Mouse (Mus musculus) lung, postnatal 25 days (tissue): ENCODE measurements around the gene Fam71b.
A peak's percentile ranks its signal among the peaks of the same experiment; 100 is the strongest.
"Not testable (repeated sequence)": the region's sequence is repeated elsewhere in the genome, so short reads cannot be mapped to it uniquely, and the experiment has no call there.

Source experiments
- DNase-seq: peaks from one replicate; pipeline ENCODE4 v3.0.0; 2022; ENCODE audit warnings: low spot score

The Fam71b gene

GRCm38 (mm10) chr11:46384925-46385324, 11.4 kb upstream of the Fam71b start:
- no peak for DNase-seq

DNA sequence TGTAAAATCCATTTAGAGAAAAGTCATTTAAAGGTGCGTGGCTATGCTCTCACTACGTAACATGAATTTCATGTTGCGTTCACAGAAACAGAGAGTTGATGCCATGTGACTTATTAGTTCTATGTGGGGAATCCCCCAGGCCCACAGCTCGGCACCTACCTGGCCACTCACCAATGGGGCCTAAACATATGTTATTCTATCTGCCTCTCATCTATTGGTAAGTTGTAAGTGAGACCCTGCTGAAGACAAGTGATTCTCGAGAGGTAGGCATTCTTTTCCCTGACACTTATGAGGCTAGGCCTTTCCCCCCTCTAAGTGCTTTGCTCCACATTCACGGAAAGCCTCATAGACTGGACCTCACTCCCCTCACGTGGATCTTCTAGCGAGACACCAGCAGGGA, 9.8 kb upstream of the Fam71b start:
- no peak for DNase-seq

GRCm38 (mm10) chr11:46387061-46387460, 9.3 kb upstream of the Fam71b start:
- no peak for DNase-seq

GRCm38 (mm10) chr11:46388438-46388837, 7.9 kb upstream of the Fam71b start:
- DNase-seq = no peak

DNA sequence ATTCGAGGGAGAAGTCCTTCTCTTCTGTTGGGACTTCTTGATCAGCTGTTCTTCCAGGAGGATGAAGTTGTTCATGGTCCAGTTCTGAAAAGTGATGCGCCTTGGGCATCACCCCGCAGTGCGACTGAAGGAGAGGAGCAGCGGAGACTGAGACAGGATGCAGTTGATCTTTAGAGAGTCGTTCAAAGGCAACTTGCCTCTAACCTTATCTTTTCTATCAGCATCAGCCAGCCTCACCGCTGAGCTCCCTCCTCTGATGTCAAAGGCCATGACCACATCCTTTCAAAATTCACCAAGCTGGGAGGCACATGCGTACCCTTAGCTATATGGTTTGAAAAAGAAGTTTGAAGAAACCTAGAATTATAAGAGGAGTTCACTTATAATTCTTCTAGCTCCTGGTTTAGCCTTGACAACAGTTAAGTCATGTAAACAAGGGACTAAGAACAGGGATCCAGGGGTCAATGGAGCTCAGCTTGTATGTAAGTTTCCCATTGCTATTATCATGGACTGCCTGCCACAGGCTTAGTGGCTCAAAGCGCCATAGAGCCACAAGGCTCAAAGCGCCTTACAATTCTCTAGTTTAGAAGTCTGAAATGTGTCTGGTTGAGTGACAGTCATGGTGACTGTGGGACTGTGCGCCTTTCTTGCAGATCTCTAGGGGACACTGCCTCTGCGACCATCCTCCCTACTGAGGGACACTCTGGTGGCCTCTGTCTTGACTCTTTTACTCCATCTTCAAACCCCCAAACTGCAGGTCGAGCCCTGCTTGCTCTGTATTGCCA, 6.8 kb upstream of the Fam71b start, which contains the start of gene Itk:
Gene Itk (minus strand): TSS at position 180 of the 782 bp plus-strand sequence.
- peak; percentile 32 for DNase-seq

DNA sequence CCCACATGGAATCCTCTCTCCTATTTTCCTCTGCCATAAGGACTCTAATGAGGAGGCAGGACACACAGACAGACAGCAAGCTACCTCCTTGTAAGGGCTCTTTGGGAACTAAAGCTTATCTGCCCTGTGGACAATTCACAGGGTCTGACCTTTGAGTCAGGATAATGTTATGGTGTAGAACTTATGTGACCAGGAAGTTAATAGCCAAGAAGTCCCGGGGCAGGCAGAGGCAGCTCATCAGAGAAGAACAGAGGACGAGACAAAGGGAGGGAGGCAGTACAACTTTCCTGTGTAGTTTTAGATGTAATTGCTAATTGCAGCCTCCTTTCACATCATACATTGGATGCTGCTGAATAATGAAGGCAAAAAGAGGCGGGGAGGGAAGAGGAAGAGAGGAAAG, 5.7 kb upstream of the Fam71b start:
- DNase-seq = no peak

DNA sequence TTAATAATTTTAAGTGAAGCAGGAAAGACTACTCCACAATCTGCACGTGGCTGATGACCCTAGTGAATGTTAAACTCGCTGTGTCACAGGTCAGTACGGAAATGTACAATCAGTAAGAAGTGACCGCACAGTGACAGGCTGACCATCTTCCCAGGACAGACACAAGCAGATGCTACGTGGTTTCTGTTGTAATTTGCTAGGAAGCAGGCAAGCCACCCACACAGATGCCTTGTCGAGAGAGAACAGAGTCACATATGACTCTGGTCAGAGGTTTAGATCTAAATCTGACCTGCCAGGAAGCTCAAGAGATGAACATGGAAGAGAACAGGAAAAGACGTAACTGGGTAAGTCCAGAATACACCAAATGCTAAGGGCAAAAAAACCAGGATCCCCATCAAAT, 3.5 kb upstream of the Fam71b start:
- DNase-seq = no peak

DNA sequence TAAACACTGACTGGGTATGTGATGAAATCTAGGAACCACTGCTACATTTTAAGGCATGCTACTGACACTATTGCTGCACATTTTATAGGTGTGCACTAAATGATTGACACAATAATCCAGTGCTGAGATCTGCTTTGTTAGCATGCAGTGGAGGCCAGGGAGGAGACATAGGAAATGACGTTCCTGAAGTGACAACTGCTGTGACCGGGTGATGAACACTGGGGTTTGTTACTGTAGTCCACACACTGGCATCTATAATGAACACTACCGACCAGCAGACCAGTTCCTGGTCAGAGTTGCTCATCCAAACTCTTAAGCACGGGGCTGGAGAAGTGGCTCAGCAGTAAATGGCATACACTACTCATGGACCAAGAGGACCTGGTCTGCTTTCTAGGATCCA, 2.9 kb upstream of the Fam71b start:
- DNase-seq = no peak

DNA sequence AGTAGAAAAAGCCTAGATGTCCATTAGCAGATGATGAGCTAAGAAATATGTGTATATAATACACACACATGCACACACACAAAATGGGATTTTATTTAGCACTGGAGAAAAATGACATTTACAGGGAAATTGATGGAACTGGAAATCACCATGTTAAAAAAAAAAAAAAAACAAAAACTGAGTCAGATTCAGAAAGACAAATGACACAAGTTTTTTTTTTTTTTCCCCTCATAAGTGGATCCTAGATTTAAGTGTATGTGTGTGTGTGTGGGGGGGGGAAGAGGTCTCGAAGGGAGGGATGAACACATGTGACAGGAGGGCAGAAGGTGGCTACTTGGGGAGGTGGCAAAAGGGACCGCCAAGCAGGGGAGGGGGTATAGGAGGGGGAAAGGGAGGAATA, 1.3 kb upstream of the Fam71b start:
- DNase-seq = no peak

GRCm38 (mm10) chr11:46395698-46396097, 661 bp upstream of the Fam71b start:
- DNase-seq = no peak

GRCm38 (mm10) chr11:46396860-46397179, 461 bp downstream of the Fam71b start:
- no peak for DNase-seq

GRCm38 (mm10) chr11:46397900-46398299, 1.5 kb downstream of the Fam71b start:
- DNase-seq = no peak

- no peak for DNase-seq
Observed at GRCm38 (mm10) chr11:46398473-46398872, 2.1 kb downstream of the Fam71b start.

DNA sequence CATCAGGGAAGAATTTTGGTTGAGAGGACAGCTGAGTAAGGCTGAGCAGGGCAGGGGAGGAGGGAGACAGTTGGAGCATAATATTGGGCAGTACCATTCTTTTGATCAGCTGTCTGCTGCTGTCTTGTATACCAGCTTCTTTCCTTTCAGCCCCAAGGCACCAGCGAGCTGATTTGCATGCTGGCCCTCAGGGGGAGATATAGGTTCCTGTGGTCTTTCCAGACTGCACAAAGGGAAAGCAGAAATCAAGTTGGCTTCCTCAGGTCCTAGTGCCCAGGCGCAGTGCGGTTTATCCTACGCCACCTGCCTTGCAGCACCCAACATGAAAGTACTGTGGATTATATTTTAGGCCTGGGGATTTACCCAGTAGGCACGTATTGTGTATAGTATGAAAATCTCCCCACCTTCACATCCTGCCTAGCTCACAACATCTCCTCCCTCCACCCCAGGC, 2.6 kb downstream of the Fam71b start:
- DNase-seq = peak; percentile 32

DNA sequence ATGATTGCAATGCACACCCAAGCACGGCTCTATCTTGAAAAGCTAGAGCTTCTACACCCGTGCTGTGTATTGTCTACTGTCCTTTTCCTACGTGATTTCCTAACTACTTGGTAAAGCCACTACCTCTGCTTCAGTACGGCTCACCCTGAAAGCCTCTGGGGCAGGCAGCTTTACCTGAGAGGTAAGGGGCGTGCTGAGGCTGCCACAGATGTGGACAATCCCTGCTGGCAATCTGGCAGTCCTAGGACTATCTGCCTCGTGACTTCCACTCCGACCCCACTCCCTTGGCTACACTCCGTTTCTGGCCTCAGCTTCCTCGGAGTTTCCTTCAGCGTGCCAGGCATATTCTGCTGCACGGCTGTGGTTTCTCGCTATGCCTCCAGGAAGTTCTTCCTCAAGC, 5.2 kb downstream of the Fam71b start:
- DNase-seq = no peak

- DNase-seq = no peak
Observed at GRCm38 (mm10) chr11:46404986-46405385, 8.6 kb downstream of the Fam71b start.

- no peak for DNase-seq
Observed at GRCm38 (mm10) chr11:46406721-46407120, 10.4 kb downstream of the Fam71b start.

GRCm38 (mm10) chr11:46410018-46410563, 13.7 kb downstream of the Fam71b start:
- no peak for DNase-seq

GRCm38 (mm10) chr11:46418438-46418837, 22.1 kb downstream of the Fam71b start:
- DNase-seq = no peak

DNA sequence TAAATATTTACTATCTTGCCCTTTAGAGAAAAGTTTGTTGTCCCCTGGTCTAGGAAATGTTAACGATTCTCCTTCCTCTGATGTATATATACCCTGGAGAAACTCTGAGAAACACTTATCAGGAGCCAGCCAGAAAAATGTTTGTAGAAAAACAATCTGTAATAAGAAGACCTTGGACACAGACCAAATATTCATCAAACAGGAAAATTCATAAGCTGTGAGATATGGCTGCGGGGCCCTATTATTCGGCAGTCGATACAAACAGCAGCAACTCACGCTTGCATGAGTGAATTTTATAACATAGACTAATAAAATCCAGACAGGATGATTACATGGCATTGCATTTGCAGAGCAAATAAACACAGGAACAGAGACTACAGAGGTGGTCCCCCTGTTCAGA, 22.5 kb downstream of the Fam71b start:
- no peak for DNase-seq

- DNase-seq = no peak
Observed at GRCm38 (mm10) chr11:46421086-46421888, 24.9 kb downstream of the Fam71b start.

- DNase-seq = not testable (repeated sequence)
Observed at GRCm38 (mm10) chr11:46428131-46428530, 31.8 kb downstream of the Fam71b start.

DNA sequence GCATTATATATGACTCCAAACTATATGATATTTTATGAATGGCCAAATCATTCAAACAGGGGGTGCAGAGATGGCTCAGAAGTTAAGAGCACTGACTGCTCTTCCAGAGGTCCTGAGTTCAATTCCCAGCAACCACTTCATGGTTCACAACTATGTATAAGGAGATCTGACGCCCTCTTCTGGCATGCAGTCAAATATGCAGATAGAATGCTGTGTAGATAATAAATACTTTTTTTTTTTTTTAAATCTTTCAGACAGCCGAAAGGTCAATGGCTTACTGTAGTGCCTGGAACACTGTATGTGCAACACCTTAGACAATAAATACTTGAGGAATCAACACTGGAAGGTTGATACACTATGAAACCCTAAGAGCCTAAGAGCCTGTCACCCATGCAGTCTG, 33.8 kb downstream of the Fam71b start:
- no peak for DNase-seq
